Mouse (Mus musculus): Measurements from ENCODE around the gene Limch1. TPM values are rescaled to one million over a fixed set of nuclear protein-coding genes. Genes with fewer than 3 reads are reported as not detected.

Limch1 gene
- polyA plus RNA-seq, 1 experiment from 2014 or later = not detected

DNA sequence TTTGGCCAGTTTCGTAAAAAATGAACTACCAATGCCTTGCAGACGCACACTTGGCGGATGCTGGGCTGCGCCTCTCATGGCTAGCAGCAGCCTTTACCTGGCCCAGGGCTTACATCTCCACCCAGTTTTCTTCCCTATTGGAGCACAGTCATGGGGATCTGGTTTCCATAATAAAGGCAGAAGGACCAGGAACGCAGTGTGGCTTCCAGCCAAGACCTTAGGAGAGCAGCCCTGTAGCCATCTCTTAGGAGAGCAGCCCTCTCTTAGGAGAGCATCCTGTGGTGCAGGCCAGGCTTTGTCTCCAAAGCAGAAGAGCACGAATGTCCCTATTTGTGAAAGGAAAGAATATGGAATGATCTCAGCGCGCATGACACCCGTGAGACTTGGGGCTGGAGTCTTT, 163.3 kb downstream of the Limch1 start:
- Histone ChIP-seq H3K79me2 (ENCODE audit: inconsistent target) (no peaks in the 10 kb centered on the region), H3K36me3 (ENCODE audit: inconsistent target) (no peaks in the 10 kb centered on the region), H3K27ac (no peak overlapping the region), H3K4me3 (ENCODE audit: inconsistent target) (no peak overlapping the region)
- WGBS (ENCODE audit: missing documents) = 93% methylated on average over 9 of the region's 9 CpGs

GRCm38 (mm10) chr5:66909962-66910361, 164.3 kb downstream of the Limch1 start:
- Histone ChIP-seq H3K79me2 (ENCODE audit: inconsistent target) (no peaks in the 10 kb centered on the region), H3K4me3 (ENCODE audit: inconsistent target) (no peak overlapping the region), H3K36me3 (ENCODE audit: inconsistent target) (no peaks in the 10 kb centered on the region), H3K27ac (no peak overlapping the region)
- WGBS (ENCODE audit: missing documents) = 61% methylated on average over 2 of the region's 2 CpGs

GRCm38 (mm10) chr5:66910610-66911009, 165.0 kb downstream of the Limch1 start:
- H3K36me3 ChIP-seq (ENCODE audit: inconsistent target) = no peaks in the 10 kb centered on the region
- 96% methylated on average over 9 of the region's 9 CpGs for WGBS (ENCODE audit: missing documents)
- no peaks in the 10 kb centered on the region for H3K79me2 ChIP-seq (ENCODE audit: inconsistent target)
- H3K4me3 ChIP-seq (ENCODE audit: inconsistent target) = no peak overlapping the region
- no peak overlapping the region for H3K27ac ChIP-seq

GRCm38 (mm10) chr5:66911068-66911467, 165.4 kb downstream of the Limch1 start:
- H3K4me3 ChIP-seq (ENCODE audit: inconsistent target) = no peak overlapping the region
- H3K79me2 ChIP-seq (ENCODE audit: inconsistent target) = no peaks in the 10 kb centered on the region
- H3K27ac ChIP-seq = no peak overlapping the region
- H3K36me3 ChIP-seq (ENCODE audit: inconsistent target) = no peaks in the 10 kb centered on the region
- 86% methylated on average over 4 of the region's 4 CpGs for WGBS (ENCODE audit: missing documents)

- H3K79me2 ChIP-seq (ENCODE audit: inconsistent target) = no peaks in the 10 kb centered on the region
- H3K36me3 ChIP-seq (ENCODE audit: inconsistent target) = no peaks in the 10 kb centered on the region
- WGBS (ENCODE audit: missing documents) = 92% methylated on average over 6 of the region's 6 CpGs
These were observed 168.2 kb downstream of the Limch1 start for GRCm38 (mm10) chr5:66913791-66914190.

DNA sequence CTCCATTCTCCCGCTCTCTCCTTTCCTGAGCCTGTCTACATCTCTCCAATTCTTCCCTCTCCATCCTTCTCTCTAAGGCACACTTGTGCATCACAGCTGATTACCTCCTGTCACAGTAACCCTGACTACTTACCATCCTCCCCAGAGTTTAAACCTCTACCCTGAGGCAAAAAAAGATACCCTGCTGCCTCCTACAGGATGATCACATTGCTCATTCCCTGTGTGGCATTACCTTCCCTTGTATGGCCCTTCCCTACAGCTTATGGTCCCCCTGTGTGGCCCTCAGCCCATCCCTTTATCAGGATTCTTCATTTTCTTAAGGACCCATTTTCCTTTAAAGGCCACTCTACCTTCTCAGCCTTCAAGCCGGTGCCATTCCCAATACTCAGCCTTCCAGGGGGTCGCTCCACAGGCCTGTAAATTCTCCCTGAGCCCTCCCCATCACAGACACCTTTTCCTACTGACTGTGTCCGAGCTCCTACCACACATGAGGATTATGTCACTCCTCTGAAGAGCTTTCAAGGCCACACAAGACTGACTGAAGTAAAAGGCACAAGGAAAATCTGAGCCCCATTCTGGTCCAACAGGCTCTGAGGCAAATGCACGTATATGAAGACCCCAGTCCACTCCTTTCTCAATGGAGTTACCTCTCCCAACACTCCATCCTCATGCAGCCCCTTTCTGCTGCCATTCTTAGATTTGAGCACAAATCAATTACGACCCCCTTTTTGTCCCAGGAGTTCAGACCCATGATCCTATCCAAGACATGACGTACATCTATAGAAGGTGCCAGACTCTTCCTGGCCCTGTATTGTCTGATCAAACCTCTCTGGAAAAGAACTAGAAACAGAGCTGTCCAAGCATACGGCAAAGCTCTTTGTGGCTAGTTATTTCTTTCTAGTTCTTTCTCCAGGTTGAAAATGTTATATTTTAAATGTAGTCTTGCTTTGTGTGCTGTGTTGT, 172.0 kb downstream of the Limch1 start:
- WGBS (ENCODE audit: missing documents) = 90% methylated on average over 8 of the region's 8 CpGs
- no peak overlapping the region for H3K27ac ChIP-seq
- no peaks in the 10 kb centered on the region for H3K79me2 ChIP-seq (ENCODE audit: inconsistent target)
- H3K4me3 ChIP-seq (ENCODE audit: inconsistent target) = no peak overlapping the region
- no peaks in the 10 kb centered on the region for H3K36me3 ChIP-seq (ENCODE audit: inconsistent target)

More at GRCm38 (mm10) chr5:66913791-66914190, 168.2 kb downstream of the Limch1 start:
- no peak overlapping the region for H3K4me3 ChIP-seq (ENCODE audit: inconsistent target)
- H3K27ac ChIP-seq = no peak overlapping the region

GRCm38 (mm10) chr5:66918316-66919305, 173.0 kb downstream of the Limch1 start:
- WGBS (ENCODE audit: missing documents) = 79% methylated on average over 11 of the region's 11 CpGs
- H3K36me3 ChIP-seq (ENCODE audit: inconsistent target) = no peaks in the 10 kb centered on the region
- H3K4me3 ChIP-seq (ENCODE audit: inconsistent target) = no peak overlapping the region
- H3K79me2 ChIP-seq (ENCODE audit: inconsistent target) = no peaks in the 10 kb centered on the region
- H3K27ac ChIP-seq = no peak overlapping the region

DNA sequence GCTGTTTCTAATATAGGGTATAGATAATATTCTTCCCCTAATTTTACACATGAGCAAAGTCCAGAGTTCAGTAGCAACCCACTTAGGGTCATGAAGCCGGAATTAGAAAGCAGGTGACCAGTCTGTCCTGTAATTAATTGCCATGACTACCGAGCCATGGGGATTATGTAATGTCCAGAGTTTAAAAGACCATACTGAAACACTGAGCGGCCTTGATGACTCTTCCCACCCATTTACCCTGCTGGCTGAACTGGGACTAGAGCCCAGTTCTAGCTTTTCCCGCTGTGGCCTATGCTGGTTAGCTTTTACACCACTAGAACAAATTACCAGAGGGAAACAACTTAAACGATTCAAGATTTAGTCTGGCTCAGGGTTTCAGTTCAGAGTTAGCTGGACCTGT, 177.0 kb downstream of the Limch1 start:
- no peaks in the 10 kb centered on the region for H3K36me3 ChIP-seq (ENCODE audit: inconsistent target)
- no peaks in the 10 kb centered on the region for H3K79me2 ChIP-seq (ENCODE audit: inconsistent target)
- 95% methylated on average over 5 of the region's 5 CpGs for WGBS (ENCODE audit: missing documents)
- no peak overlapping the region for H3K27ac ChIP-seq
- H3K4me3 ChIP-seq (ENCODE audit: inconsistent target) = no peak overlapping the region

DNA sequence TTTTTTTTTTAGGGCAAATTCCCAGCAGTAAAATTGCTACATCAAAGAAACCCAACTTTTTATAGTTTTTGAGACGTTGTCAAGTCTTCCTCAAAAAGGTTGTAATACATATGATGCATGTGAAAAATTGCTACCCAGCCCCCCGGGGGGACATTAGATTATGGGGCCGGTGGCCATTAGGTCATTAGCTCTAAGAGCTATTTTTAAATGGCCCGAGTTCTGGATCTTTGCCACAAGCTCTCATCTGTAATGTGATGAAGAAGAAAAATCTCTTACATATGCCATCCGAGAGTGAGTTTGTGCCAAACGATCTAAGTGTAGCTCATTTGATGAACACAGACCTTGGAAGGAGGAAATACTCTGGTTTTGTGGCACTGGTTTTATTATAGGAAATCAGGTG, 183.7 kb downstream of the Limch1 start:
- WGBS (ENCODE audit: missing documents) = 39% methylated on average over 6 of the region's 6 CpGs
- Histone ChIP-seq H3K4me3 (ENCODE audit: inconsistent target) (no peak overlapping the region), H3K27ac (no peak overlapping the region), H3K79me2 (ENCODE audit: inconsistent target) (no peaks in the 10 kb centered on the region), H3K36me3 (ENCODE audit: inconsistent target) (no peaks in the 10 kb centered on the region)

DNA sequence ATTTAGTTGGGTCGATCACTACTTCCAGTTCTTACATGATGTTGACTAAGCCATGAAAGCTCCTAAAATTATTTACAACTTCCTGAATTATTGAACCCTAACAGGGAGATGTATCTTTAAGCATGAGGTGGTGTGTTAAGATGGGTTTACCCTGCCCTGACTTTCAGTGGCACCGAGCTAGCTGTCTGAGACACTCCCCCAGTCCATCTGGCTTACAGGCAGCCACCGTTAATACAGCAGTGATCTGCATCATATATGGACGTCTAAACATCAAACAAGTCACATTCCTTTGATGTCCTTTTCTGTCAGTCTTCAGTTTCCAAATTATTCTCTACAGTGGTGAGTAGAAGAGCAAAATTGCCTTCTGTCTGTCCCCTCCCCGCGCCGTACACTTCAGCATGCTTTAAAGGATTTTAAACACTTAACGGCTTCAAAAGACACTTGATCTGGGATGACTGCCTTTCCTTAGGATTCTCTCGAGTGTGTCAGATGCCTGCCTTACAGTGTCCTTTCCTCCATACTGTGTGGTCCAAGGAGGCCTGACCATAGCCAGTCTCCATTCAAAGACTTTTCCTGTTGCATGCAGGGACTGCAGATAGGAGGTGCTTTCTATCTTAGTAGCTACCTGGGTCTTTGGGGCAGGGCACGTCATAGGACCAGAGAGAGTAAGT, 187.6 kb downstream of the Limch1 start:
- Histone ChIP-seq H3K79me2 (ENCODE audit: inconsistent target) (no peaks in the 10 kb centered on the region), H3K36me3 (ENCODE audit: inconsistent target) (no peaks in the 10 kb centered on the region), H3K4me3 (ENCODE audit: inconsistent target) (no peak overlapping the region), H3K27ac (no peak overlapping the region)
- 88% methylated on average over 10 of the region's 10 CpGs for WGBS (ENCODE audit: missing documents)

- Histone ChIP-seq H3K27ac (no peak overlapping the region), H3K36me3 (ENCODE audit: inconsistent target) (no peaks in the 10 kb centered on the region), H3K4me3 (ENCODE audit: inconsistent target) (no peak overlapping the region), H3K79me2 (ENCODE audit: inconsistent target) (no peaks in the 10 kb centered on the region)
- WGBS (ENCODE audit: missing documents) = 94% methylated on average over 3 of the region's 3 CpGs
These were observed 189.0 kb downstream of the Limch1 start for GRCm38 (mm10) chr5:66934585-66934984.

DNA sequence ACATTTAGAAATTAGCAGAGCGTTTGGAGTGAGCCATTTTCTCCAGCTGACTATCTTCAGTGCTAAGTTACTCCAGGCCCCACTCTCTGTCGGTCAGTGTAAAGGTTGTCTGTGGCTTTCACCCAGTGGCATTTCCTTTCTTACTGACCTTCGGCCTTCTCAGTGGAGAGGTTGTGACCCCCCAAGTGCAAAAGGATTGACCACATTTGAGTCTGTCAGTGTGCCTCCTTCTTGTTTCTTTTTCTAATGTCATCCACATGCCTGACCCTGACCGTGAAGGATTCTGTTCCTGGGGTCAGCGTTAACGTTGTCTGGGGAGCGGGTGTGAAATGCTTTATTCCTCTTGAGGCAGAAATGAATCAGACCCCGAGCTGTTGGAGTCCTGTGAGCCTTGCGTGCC, 191.7 kb downstream of the Limch1 start:
- 76% methylated on average over 9 of the region's 9 CpGs for WGBS (ENCODE audit: missing documents)
- H3K27ac ChIP-seq = no peak overlapping the region
- no peaks in the 10 kb centered on the region for H3K36me3 ChIP-seq (ENCODE audit: inconsistent target)
- no peak overlapping the region for H3K4me3 ChIP-seq (ENCODE audit: inconsistent target)
- H3K79me2 ChIP-seq (ENCODE audit: inconsistent target) = no peaks in the 10 kb centered on the region

- Histone ChIP-seq H3K36me3 (ENCODE audit: inconsistent target) (no peaks in the 10 kb centered on the region), H3K27ac (no peak overlapping the region), H3K79me2 (ENCODE audit: inconsistent target) (no peaks in the 10 kb centered on the region), H3K4me3 (ENCODE audit: inconsistent target) (no peak overlapping the region)
- WGBS (ENCODE audit: missing documents) = 36% methylated on average over 8 of the region's 8 CpGs
These were observed 196.3 kb downstream of the Limch1 start for GRCm38 (mm10) chr5:66941710-66942450.

- Histone ChIP-seq H3K4me3 (ENCODE audit: inconsistent target) (no peak overlapping the region), H3K79me2 (ENCODE audit: inconsistent target) (no peaks in the 10 kb centered on the region), H3K27ac (no peak overlapping the region), H3K36me3 (ENCODE audit: inconsistent target) (no peaks in the 10 kb centered on the region)
- WGBS (ENCODE audit: missing documents) = 81% methylated on average over 2 of the region's 2 CpGs
These were observed 197.3 kb downstream of the Limch1 start for GRCm38 (mm10) chr5:66942922-66943321.
